Mouse (Mus musculus): ENCODE results near the gene Mybpc1. TPM values are rescaled to one million over a fixed set of nuclear protein-coding genes. Genes with fewer than 3 reads are reported as not detected.
"Not testable (repeated sequence)": the region's sequence is repeated elsewhere in the genome, so short reads cannot be mapped to it uniquely, and the experiment has no call there.

The Mybpc1 gene
- polyA plus RNA-seq, 1 experiment from 2014 or later = 11.4 TPM

- no peaks in the 10 kb centered on the region for H3K27me3 ChIP-seq
- H3K9me3 ChIP-seq (replicated peaks) = no peaks in the 10 kb centered on the region
- no peak overlapping the region for H3K27ac ChIP-seq (replicated peaks)
- H3K4me3 ChIP-seq (replicated peaks) = no peak overlapping the region
- no peak for ATAC-seq (ENCODE audit: insufficient read depth)
- WGBS (ENCODE audit: insufficient replicate concordance) = 47% methylated on average over 4 of the region's 4 CpGs
- H3K9ac ChIP-seq = no peak overlapping the region
- no peaks in the 10 kb centered on the region for H3K4me1 ChIP-seq (replicated peaks)
- no peaks in the 10 kb centered on the region for H3K36me3 ChIP-seq (replicated peaks)
- H3K4me2 ChIP-seq = no peak overlapping the region
These were observed 109.9 kb downstream of the Mybpc1 start for GRCm38 (mm10) chr10:88494959-88495587.

- Histone ChIP-seq H3K36me3 (replicated peaks) (no peaks in the 10 kb centered on the region), H3K9ac (no peak overlapping the region), H3K4me1 (replicated peaks) (no peaks in the 10 kb centered on the region), H3K4me2 (no peak overlapping the region), H3K4me3 (replicated peaks) (no peak overlapping the region), H3K27me3 (no peaks in the 10 kb centered on the region), H3K9me3 (replicated peaks) (no peaks in the 10 kb centered on the region), H3K27ac (replicated peaks) (no peak overlapping the region)
- WGBS (ENCODE audit: insufficient replicate concordance) = 55% methylated on average over 8 of the region's 8 CpGs
- ATAC-seq (ENCODE audit: insufficient read depth) = no peak
These were observed 112.3 kb downstream of the Mybpc1 start for GRCm38 (mm10) chr10:88492658-88493057.

GRCm38 (mm10) chr10:88491632-88492031, 113.3 kb downstream of the Mybpc1 start:
- H3K9me3 ChIP-seq (replicated peaks) = no peaks in the 10 kb centered on the region
- no peak overlapping the region for H3K4me3 ChIP-seq (replicated peaks)
- no peaks in the 10 kb centered on the region for H3K36me3 ChIP-seq (replicated peaks)
- 40% methylated on average over 7 of the region's 7 CpGs for WGBS (ENCODE audit: insufficient replicate concordance)
- no peak for ATAC-seq (ENCODE audit: insufficient read depth)
- H3K27ac ChIP-seq (replicated peaks) = no peak overlapping the region
- H3K27me3 ChIP-seq = no peaks in the 10 kb centered on the region
- H3K9ac ChIP-seq = no peak overlapping the region
- H3K4me1 ChIP-seq (replicated peaks) = no peaks in the 10 kb centered on the region
- no peak overlapping the region for H3K4me2 ChIP-seq

- Histone ChIP-seq H3K36me3 (replicated peaks) (no peaks in the 10 kb centered on the region), H3K4me2 (no peak overlapping the region), H3K27me3 (no peaks in the 10 kb centered on the region), H3K9me3 (replicated peaks) (no peaks in the 10 kb centered on the region), H3K4me3 (replicated peaks) (no peak overlapping the region), H3K9ac (no peak overlapping the region), H3K27ac (replicated peaks) (no peak overlapping the region), H3K4me1 (replicated peaks) (no peaks in the 10 kb centered on the region)
- 76% methylated on average over 5 of the region's 5 CpGs for WGBS (ENCODE audit: insufficient replicate concordance)
- no peak for ATAC-seq (ENCODE audit: insufficient read depth)
These were observed 116.3 kb downstream of the Mybpc1 start for GRCm38 (mm10) chr10:88488629-88489028.

- not testable (repeated sequence) for H3K27me3 ChIP-seq; H3K9me3 ChIP-seq (replicated peaks); H3K27ac ChIP-seq (replicated peaks); H3K36me3 ChIP-seq (replicated peaks); H3K4me1 ChIP-seq (replicated peaks); H3K4me3 ChIP-seq (replicated peaks); H3K4me2 ChIP-seq; ATAC-seq (ENCODE audit: insufficient read depth); H3K9ac ChIP-seq
- WGBS (ENCODE audit: insufficient replicate concordance) = 74% methylated on average over 10 of the region's 10 CpGs
These were observed 122.1 kb downstream of the Mybpc1 start for GRCm38 (mm10) chr10:88482866-88483265.

Other genes starting within 250 kb of the Mybpc1 start
- gene Dram1, start 226.1 kb downstream of the Mybpc1 start, polyA plus RNA-seq (2015; fragmentation: Nextera tagmentation; extraction: Ambion mirVana) = 2.0 and 2.3 TPM in 2 replicates
- gene Gnptab, start 226.0 kb downstream of the Mybpc1 start, polyA plus RNA-seq (2015; fragmentation: Nextera tagmentation; extraction: Ambion mirVana) = 2.7 TPM in 2 replicates
- gene Sycp3, start 145.6 kb downstream of the Mybpc1 start, polyA plus RNA-seq (2015; fragmentation: Nextera tagmentation; extraction: Ambion mirVana) = 0.07 TPM in 1 of 2 replicates, not detected in the other
- 4.7 and 5.3 TPM in 2 replicates for gene Chpt1, start 101.1 kb downstream of the Mybpc1 start, polyA plus RNA-seq (2015; fragmentation: Nextera tagmentation; extraction: Ambion mirVana)
- gene Spic, start 79.9 kb upstream of the Mybpc1 start, polyA plus RNA-seq (2015; fragmentation: Nextera tagmentation; extraction: Ambion mirVana) = 11.7 and 12.9 TPM in 2 replicates
- 57.7 and 62.5 TPM in 2 replicates for gene Arl1, start 125.7 kb upstream of the Mybpc1 start, polyA plus RNA-seq (2015; fragmentation: Nextera tagmentation; extraction: Ambion mirVana)
- 4.9 and 5.1 TPM in 2 replicates for gene Utp20, start 221.7 kb upstream of the Mybpc1 start, polyA plus RNA-seq (2015; fragmentation: Nextera tagmentation; extraction: Ambion mirVana)